Mouse (Mus musculus) midbrain, postnatal 0 days (tissue): ENCODE measurements around the gene Snrnp70. TPM values are rescaled to one million over a fixed set of nuclear protein-coding genes. Genes with fewer than 3 reads are reported as not detected.
A peak's percentile ranks its signal among the peaks of the same experiment; 100 is the strongest.

Experiments
- ATAC-seq: fragments of 200-750 bp; cut with Nextera tagmentation; 2 replicates; pipeline ENCODE4 v1.8.0; 2017; ENCODE audit warnings: moderate number of reproducible peaks, mild to moderate bottlenecking, moderate TSS enrichment, moderate library complexity; ENCODE audit not compliant: low FRiP score
- DNase-seq: peaks from one replicate; pipeline ENCODE4 v3.0.0-alpha.2; 2015; ENCODE audit warnings: low spot score
- H3K27ac ChIP-seq: fragments of 300-500 bp; sonication (generic); 2 replicates; pipeline ENCODE4 v1.5.1; 2014; ENCODE audit warnings: low read depth, mild to moderate bottlenecking, low read length, mixed read lengths
- H3K27me3 ChIP-seq: fragments of 300-500 bp; sonication (generic); 2 replicates; pipeline ENCODE4 v1.6.1; 2014; ENCODE audit warnings: low read length, control low read depth, mixed read lengths; ENCODE audit not compliant: insufficient read depth
- H3K36me3 ChIP-seq: fragments of 300-500 bp; sonication (generic); 2 replicates; pipeline ENCODE4 v1.6.1; 2014; ENCODE audit warnings: low read length, control low read depth, mixed read lengths; ENCODE audit not compliant: insufficient read depth
- H3K4me1 ChIP-seq: fragments of 300-500 bp; sonication (generic); 2 replicates; pipeline ENCODE4 v1.6.1; 2014; ENCODE audit warnings: mild to moderate bottlenecking, control low read depth, antibody characterized with exemption, low read length, mixed read lengths; ENCODE audit not compliant: insufficient read depth
- H3K4me2 ChIP-seq: fragments of 300-500 bp; sonication (generic); 2 replicates; pipeline ENCODE4 v1.6.1; 2014; ENCODE audit warnings: low read depth, mild to moderate bottlenecking, low read length, mixed read lengths; ENCODE audit not compliant: poor library complexity, severe bottlenecking
- H3K4me3 ChIP-seq: fragments of 300-500 bp; sonication (generic); 2 replicates; pipeline ENCODE4 v1.5.1; 2014; ENCODE audit warnings: low read depth, mild to moderate bottlenecking, low read length, moderate library complexity
- H3K9ac ChIP-seq: fragments of 300-500 bp; sonication (generic); replicated peaks from 2 replicates; pipeline ENCODE4 v1.6.1; 2014; ENCODE audit warnings: mild to moderate bottlenecking, low read length, moderate library complexity, mixed read lengths; ENCODE audit not compliant: poor library complexity, severe bottlenecking
- H3K9me3 ChIP-seq: fragments of 300-500 bp; sonication (generic); 2 replicates; pipeline ENCODE4 v1.6.1; 2016; ENCODE audit warnings: low read length, control low read depth
- CTCF ChIP-seq: IDR thresholded peaks from 2 replicates; pipeline ENCODE4 v1.5.1; 2016; ENCODE audit warnings: antibody characterized with exemption, mild to moderate bottlenecking
- WGBS: fragments of 180-500 bp; shearing (Covaris S2); extraction: QIAGEN DNeasy Blood & Tissue Kit; methylation state at CpG from one replicate; pipeline ENCODE4 v1.1.7; 2014; 5-methylcytosine and 5-hydroxymethylcytosine counted together
- polyA plus RNA-seq: library from polyadenylated mRNA; unstranded; fragments of >200 nt; fragmentation: Nextera tagmentation; extraction: Ambion mirVana; gene quantifications from 2 replicates; pipeline ENCODE4 v1.2.1, GENCODE M21; 2015
- total RNA-seq: library from RNA; depleted of rRNA; stranded (reverse); fragments of >200 nt; gene quantifications from 2 replicates; pipeline ENCODE4 v1.2.3, GENCODE M21; 2014

Snrnp70 gene
- total and polyA plus RNA-seq, 2 experiments from 2014 or later, result 131 to 249 TPM

GRCm38 (mm10) chr7:45338161-45338911 lies 57.2 kb downstream of the Snrnp70 start:
- Histone ChIP-seq H3K4me1 (peaks cover 4% of the 10 kb centered on the region; the same call in 1 of the 2 replicates), H3K36me3 (peaks cover 17% of the 10 kb centered on the region; the same call in 1 of the 2 replicates), H3K27ac (no peak overlapping the region), H3K4me2 (0 out of 2 replicates have a peak overlapping the region, but pooled peaks have one; percentile 54), H3K27me3 (no peaks in the 10 kb centered on the region), H3K9ac (no peak overlapping the region), H3K9me3 (no peaks in the 10 kb centered on the region), H3K4me3 (no peak overlapping the region)
- WGBS, result 9% methylated on average over 14 of the region's 14 CpGs
- ATAC-seq (no peak), DNase-seq (no peak)
- TF ChIP-seq CTCF, result no peak

- Histone ChIP-seq H3K27me3 (no peaks in the 10 kb centered on the region), H3K9ac (no peak overlapping the region), H3K36me3 (peaks cover 11% of the 10 kb centered on the region; the same call in 1 of the 2 replicates), H3K4me1 (peaks cover 4% of the 10 kb centered on the region; the same call in 1 of the 2 replicates), H3K4me3 (no peak overlapping the region), H3K4me2 (no peak overlapping the region), H3K27ac (no peak overlapping the region), H3K9me3 (no peaks in the 10 kb centered on the region)
- no peak for TF ChIP-seq CTCF
- WGBS, result 32% methylated on average over 4 of the region's 4 CpGs
- ATAC-seq (no peak), DNase-seq (no peak)
Observed at GRCm38 (mm10) chr7:45337469-45337868, 58.1 kb downstream of the Snrnp70 start.

- Histone ChIP-seq H3K27ac (no peak overlapping the region), H3K9me3 (no peaks in the 10 kb centered on the region), H3K4me3 (no peak overlapping the region), H3K4me2 (no peak overlapping the region), H3K9ac (no peak overlapping the region), H3K4me1 (peaks cover 4% of the 10 kb centered on the region; the same call in 1 of the 2 replicates), H3K36me3 (peaks cover 8% of the 10 kb centered on the region; the same call in 1 of the 2 replicates), H3K27me3 (no peaks in the 10 kb centered on the region)
- DNase-seq, result no peak
- TF ChIP-seq CTCF, result no peak
- no peak for ATAC-seq
- 89% methylated on average over 4 of the region's 4 CpGs for WGBS
Observed at GRCm38 (mm10) chr7:45336319-45336718, 59.2 kb downstream of the Snrnp70 start.

GRCm38 (mm10) chr7:45335056-45335455 lies 60.5 kb downstream of the Snrnp70 start, which contains the start of gene Hrc:
Gene Hrc (plus strand): TSS chr7:45335290.
- WGBS, result 29% methylated on average over 5 of the region's 5 CpGs

GRCm38 (mm10) chr7:45334605-45335004 lies 60.9 kb downstream of the Snrnp70 start:
- Histone ChIP-seq H3K9me3 (no peaks in the 10 kb centered on the region), H3K27me3 (no peaks in the 10 kb centered on the region), H3K36me3 (peaks cover 8% of the 10 kb centered on the region; the same call in 1 of the 2 replicates), H3K27ac (no peak overlapping the region), H3K4me2 (no peak overlapping the region), H3K4me3 (no peak overlapping the region), H3K4me1 (peaks cover 3% of the 10 kb centered on the region; the same call in 1 of the 2 replicates), H3K9ac (no peak overlapping the region)
- no peak for TF ChIP-seq CTCF
- DNase-seq, result no peak
- WGBS, result 21% methylated on average over 3 of the region's 3 CpGs
- ATAC-seq, result no peak

More at GRCm38 (mm10) chr7:45335056-45335455, 60.5 kb downstream of the Snrnp70 start, which contains the start of gene Hrc:
- TF ChIP-seq CTCF, result no peak
- no peaks in the 10 kb centered on the region for H3K9me3 ChIP-seq
- no peak within 1 kb of the TSS for H3K4me3 ChIP-seq
- no peak within 1 kb of the TSS for H3K9ac ChIP-seq
- H3K36me3 ChIP-seq, result peaks cover 8% of the 10 kb centered on the region; the same call in 1 of the 2 replicates
- no peak within 1 kb of the TSS for H3K27ac ChIP-seq
- no peak for ATAC-seq
- peak within 1 kb of the TSS; percentile 91; the same call in 1 of the 2 replicates for H3K4me2 ChIP-seq
- DNase-seq, result no peak
- H3K27me3 ChIP-seq, result no peaks in the 10 kb centered on the region
- H3K4me1 ChIP-seq, result peaks cover 4% of the 10 kb centered on the region; the same call in 1 of the 2 replicates

GRCm38 (mm10) chr7:45333431-45333982 lies 62.0 kb downstream of the Snrnp70 start, which contains the start of gene Trpm4:
Gene Trpm4 (minus strand): TSS chr7:45333780.
- 1% methylated on average over 38 of the region's 38 CpGs for WGBS
- peak within 1 kb of the TSS; percentile 91 for H3K4me2 ChIP-seq
- no peaks in the 10 kb centered on the region for H3K9me3 ChIP-seq
- DNase-seq (peak; percentile 75), ATAC-seq (peak; percentile 68)
- H3K36me3 ChIP-seq, result no peaks in the 10 kb centered on the region
- peak within 1 kb of the TSS; percentile 71 for H3K9ac ChIP-seq
- H3K27me3 ChIP-seq, result no peaks in the 10 kb centered on the region
- peak within 1 kb of the TSS; percentile 60 for H3K4me3 ChIP-seq
- H3K27ac ChIP-seq, result peak within 1 kb of the TSS; percentile 80
- TF ChIP-seq CTCF, result no peak
- H3K4me1 ChIP-seq, result no peaks in the 10 kb centered on the region
